Mouse (Mus musculus) lung, postnatal 10 days (tissue): ENCODE measurements at regions not wholly inside any gene's neighbourhood (a gene's known extent, or its start where the extent isn't known, plus 50 kb on each side); places are given as distances from the start of the nearest gene placed in this dataset.

Experiments
- DNase-seq: peaks from one replicate; pipeline ENCODE4 v3.0.0; 2021

DNA sequence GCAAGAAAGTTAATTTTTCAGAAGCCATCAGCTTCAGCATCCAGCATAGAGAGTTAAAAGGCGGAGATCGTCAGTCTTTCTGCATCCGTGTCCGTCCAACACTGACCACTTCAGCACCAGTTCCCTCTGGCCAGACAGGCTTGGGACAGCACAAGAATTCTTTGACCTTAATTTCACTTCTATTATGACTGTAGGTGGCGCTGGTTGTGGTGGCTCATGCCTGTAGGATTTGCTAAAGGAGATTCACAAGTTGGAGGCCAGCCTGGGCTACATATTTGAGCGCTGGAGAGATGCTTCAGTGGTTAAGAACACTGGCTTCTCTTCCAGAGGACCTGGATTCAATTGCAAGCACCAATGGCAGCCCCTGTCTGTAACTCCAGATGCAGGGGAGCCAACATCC lies 66.0 kb downstream of the Amer2 start:
- DNase-seq: no peak

DNA sequence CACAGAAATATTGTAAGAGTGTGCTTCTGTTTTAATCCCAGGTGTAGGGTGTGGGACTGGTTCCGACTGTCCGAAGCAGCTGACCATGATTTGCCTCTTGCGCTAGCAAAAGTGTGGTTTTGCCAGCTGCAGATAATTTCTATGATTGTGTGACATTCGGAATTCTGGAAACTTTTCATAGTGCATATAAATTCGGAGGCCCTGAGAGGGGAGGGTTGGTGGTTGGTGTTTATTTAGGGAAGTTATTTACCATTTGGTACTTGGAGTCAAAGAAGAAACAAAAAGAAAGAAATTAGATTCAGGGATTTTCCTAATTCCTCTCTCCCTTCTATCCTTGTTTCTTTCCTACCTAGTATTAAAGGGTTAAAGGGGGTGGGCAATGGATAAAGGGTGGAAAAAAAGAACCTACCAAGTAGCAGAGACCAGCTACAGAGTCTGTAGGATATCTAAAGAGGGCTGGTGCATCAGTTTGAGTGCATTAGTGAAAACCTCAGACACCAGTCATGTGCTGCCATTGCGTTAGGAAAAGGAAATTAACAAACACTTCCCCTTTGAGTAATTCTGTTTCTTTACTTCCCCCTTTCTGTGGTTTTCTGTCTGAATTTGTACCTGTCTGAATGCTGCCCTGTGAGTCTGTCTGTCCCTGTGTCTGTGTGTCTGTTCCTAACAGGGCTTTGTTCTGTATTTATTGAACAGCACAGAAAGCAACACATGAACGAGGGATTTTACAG lies 70.9 kb downstream of the Amer2 start:
- no peak for DNase-seq

DNA sequence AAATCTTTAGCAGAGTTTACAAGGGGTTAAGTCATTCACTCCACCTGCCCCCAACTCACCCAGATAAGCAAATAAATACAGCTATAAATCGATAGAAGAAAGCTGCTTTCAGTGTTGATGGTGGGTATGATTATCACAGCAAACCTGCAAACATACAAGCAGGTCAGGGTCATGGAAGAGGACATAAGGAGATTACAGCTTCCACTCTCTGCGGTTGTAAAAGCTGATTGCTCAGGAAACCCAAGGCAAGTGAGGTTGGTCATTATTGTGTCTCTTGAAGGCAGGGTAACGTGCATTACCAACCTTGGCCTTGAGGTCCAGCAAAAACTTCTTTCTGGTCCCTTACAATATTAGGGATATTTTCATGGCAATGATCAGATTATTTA lies 71.5 kb downstream of the Amer2 start:
- no peak for DNase-seq

DNA sequence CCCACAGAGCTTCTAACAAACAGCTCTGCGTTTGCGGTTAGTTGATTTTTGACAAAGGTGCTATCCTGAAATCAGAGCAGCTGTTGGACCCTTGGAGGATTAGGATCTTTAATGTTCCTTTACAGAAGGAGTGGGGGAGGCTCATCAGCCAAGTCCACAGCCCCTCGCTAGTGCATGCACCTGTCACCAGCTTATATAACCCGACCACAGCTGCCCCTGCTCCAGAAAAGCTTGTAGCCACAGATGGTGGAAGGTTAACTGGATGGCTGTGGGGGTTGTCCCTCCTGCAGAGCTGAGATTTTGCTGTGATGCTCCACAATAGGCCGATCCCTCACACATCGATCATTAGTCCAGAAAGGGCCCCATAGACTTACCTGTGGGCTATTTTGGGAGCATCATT lies 73.0 kb downstream of the Amer2 start:
- no peak for DNase-seq

DNA sequence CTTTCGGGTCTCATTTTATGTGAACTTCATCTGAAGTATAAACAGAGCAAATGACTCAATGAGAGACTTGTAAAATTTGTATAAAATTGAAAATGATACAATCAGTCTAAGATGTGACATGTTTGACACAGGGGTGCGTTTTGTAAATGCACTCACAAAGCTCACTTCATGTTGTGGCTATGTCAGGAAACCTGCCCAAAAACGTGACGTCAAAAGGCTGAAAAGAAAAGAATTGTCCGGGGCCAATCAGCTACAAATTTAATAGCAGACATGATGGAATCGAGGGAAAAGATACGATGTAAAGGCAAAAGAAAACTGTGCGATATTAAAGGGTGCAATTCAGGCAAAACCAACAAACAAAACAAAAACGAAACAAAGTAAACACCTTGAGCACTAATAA lies 78.2 kb downstream of the Amer2 start:
- no peak for DNase-seq

DNA sequence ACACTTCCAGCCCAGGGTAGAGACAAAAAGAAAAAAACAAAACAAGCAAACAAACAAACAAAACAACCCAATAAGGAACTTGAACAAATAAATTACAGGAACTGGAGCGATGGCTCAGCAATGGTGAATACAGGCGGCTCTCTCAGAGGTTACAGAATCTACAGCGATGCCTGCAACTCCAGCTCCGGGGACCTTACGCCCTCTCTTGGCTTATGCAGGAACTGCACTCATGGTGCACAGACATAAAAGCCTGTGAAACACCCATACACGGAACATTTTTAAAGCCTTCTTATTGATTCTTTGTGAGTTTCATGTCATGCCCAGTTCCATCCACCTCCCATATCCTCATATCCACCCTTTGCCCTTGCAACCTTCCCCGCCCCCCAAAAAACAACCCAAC lies 78.6 kb downstream of the Amer2 start:
- DNase-seq: peak; percentile 7

DNA sequence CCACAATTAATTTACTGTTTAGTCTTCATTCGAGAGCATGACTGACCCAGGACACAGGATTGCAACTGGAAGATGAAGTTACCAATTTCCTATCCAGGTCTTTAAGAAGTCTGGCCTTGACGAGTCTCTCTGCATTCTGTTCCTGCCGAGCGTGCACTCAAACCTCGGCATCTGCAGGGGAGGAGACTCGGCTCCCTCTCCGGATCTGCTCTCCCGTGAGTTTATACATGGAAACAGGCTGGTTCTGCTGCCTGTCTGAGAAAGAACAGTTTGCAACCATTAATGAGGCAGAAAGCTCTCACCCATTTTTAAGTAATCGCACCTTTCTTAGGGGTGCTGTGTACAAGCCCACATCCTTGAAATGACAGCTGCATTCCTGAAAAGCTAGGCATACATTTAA lies 83.7 kb downstream of the Amer2 start:
- DNase-seq: no peak

DNA sequence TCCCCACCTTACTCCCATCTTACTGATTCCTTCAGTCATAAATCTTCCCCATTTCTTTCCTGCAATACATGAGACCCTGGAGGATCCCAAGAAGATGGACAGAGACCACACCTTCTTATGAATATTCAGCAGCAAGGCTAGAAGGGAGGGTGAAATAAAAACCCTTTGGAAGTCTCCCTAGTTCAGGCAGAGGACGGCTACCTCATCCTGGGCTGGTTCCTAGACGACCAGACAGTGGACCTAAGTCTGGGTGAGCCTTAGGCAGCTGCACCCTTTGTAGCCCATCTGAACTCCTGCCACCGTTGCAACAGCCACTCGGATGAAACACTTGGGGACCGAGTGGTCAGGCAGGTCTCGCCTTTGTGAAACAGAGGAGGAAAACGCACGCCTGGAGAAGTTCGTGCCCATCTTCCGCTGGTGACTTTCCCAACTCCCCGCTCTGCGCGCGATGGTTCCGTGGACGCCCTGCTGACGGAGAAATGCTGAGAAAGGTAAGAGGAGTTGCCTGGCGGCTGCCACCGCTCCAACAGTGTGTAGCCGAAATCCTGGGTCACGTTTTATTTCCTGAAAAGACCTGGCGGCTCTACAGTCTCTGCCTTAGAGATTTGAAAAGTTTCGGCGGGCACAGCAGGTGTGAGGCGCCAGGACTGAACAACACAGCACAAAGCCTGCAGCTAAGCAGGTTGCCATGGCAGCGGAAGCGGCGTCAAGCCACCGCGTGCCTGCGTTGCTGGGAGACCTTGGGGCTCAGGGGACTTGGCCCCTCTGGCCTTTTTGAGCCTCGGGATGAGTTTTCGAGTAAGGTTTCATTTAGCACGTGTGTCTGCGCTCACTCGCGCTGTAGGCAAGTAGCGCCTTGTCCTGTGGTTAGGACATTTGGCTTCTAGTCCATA lies 112.2 kb downstream of the Amer2 start:
- peak; percentile 45 for DNase-seq

DNA sequence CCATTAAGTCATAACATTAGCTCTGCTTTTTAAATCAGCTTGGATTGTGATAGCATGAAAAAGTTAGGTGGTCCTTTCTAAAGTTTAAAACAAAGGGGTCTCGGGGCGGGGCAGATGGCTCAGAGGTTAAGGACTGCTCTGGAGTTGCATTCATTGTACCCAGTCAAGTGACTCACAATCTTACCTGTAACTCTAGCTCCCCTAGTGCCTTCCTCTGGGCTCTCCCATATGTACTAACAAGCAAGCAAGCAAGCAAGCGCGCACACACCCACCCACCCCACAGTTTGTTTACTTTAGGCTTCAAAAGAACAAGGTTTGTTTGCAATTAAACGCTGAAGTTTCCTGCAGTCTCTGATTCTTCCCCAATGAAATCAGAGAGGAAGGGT lies 112.8 kb downstream of the Amer2 start:
- no peak for DNase-seq

DNA sequence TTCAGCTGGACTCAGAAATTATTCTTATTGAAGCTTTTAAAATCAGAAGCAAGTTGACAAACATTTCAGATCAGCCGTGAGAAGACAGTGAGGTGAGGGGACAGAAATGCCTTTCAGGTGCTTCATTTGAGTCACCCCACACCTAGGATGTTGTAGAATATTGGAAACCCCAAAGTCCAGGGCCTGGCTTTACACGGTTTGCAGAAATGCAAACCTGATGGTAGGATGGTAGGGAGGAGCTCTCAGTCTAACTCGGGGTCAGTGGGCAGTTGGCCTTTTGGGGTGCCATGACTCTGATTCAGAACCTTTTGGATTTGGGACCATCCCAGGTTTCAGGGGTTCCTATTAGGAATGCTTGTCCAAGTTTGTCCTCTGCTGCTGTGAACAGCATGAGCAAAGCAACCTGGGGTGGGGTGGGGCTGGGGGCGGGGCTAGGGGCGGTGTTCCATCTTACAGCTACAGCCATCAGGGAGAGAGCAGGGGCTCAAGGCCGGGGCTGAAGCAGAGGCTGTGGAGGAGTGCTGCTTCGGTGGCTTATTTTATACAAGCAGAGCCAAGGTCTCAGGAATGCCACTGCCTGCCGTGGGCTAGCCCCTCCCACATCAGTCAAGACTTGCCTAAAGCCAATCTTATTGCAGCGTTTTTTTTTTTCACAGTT lies 113.3 kb downstream of the Amer2 start:
- DNase-seq: no peak

DNA sequence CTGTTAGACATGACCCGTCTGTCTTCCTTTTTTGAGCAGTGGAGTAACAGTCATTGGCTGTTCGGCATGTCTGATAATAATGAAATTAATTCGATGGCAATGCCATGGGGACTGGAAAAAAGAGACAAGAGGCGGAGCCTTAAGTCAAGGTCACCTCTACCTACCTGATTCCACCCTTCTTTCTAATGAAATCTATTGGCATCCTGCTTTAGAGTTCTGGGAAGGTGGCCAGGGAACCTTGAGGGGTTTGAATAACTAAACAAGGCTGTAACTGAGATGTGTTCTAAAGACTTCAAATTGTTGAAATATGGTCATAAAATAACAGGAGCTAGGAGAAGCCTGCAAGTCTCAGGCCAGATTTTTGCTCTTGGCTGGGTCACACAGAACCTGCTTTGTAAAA lies 116.1 kb downstream of the Amer2 start:
- no peak for DNase-seq

DNA sequence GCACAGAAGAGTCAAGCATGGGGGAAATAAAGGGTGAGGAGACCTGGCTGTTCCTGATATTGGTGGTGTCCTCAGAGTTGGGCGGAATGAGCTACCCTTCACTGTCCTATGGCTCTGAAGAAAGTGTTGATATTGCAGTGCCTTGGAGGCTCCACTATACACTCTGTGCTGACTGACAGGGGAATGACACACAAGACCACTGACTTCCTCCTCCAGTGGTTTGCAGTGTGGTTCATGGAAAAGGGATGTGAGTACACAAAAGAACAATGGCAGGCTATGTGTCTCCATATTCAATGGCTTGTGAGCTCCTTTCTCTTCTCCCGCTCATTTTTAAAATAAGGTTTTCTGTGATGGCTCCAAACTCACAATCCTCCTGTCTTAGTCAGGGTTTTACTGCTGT lies 117.8 kb downstream of the Amer2 start:
- DNase-seq: no peak

DNA sequence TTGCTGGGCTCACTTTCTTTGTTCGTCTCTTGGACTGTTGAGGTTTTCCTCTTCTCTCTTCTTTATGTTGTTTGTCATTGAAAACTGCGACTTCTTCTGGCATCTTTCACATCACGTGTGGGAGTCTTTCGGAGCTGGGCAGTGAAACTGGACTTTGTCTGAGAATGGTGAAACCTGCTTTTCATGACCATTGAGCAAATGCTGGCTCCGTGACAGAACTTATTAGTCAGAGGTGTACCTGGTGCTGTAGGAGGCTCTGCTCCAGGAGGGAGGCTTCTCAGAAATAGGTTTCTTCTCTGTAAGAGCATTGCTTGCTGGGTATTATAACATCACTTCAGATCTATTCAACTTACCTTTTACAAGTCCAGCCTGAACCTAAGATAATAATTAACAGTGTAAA lies 122.4 kb downstream of the Amer2 start:
- no peak for DNase-seq

DNA sequence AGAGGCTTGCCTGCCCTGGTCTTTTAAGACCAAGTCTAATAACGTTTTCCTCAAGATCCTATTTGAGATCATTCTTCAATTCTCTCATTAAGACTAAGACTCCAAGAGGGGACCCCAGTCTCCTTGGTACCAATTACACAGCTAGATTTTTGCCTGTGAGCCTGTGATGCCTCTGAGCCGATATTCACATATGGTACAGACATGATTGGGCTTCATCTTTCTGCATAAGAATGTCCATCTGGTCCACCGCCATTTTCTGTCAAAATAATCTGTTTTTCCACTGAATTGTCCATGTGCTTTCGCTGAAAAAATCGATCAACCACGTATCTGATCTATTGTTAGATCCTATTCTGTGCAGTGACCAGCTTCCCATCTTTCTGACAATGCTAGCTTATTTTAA lies 129.5 kb downstream of the Amer2 start:
- DNase-seq: no peak

DNA sequence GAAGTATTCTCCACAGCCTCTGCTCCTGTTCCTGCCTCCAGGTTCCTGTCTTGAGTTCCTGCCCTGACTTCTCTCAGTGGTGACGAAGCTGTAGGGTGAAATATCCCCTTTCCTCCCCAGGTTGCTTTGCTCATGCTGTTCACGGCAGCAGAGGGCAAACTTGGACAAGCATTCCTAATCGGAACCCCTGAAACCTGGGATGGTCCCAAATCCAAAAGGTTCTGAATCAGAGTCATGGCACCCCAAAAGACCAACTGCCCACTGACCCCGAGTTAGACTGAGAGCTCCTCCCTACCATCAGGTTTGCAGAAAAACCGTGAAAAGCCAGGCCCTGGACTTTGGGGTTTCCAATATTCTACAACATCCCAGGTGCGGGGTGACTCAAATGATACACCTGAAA lies 128.7 kb upstream of the Spata13 start:
- no peak for DNase-seq

DNA sequence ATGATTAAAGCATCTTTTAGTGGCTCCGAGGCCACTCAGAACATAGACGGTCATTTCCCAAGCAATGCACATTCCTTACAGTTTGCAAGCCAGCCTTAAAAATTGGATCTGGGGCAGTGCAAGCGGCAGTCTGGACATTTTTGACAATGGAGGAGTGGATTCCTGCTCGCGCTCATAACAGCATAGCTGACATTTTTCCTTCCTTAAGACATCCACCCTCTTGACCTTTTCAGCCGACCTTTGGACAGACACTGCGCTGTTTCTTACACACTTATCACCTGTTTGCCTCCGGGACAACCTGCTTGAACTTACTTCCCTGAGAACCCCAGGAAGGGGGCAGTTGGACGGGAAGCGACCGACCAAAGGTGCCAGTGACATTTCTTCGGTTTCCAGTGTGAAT lies 127.5 kb upstream of the Spata13 start:
- no peak for DNase-seq

DNA sequence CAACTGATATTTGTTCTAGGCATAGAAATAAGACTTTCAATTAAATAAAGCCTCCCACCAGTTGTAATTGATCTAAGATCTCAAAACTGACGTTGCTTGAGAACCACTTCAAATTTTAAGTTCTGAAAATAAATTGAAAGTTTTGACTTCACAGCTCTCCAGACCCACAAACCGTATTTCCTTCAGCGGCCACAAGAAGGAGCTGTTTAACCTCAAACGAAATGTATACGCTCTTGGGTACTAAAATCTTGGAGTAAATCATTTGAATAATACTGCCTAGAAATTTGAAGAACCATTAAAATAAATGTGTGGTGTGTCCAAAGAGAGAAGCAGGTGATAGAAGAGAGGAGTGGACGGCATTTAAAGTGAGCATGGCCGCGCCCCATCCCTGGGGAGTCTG lies 120.2 kb upstream of the Spata13 start:
- DNase-seq: peak; percentile 36

DNA sequence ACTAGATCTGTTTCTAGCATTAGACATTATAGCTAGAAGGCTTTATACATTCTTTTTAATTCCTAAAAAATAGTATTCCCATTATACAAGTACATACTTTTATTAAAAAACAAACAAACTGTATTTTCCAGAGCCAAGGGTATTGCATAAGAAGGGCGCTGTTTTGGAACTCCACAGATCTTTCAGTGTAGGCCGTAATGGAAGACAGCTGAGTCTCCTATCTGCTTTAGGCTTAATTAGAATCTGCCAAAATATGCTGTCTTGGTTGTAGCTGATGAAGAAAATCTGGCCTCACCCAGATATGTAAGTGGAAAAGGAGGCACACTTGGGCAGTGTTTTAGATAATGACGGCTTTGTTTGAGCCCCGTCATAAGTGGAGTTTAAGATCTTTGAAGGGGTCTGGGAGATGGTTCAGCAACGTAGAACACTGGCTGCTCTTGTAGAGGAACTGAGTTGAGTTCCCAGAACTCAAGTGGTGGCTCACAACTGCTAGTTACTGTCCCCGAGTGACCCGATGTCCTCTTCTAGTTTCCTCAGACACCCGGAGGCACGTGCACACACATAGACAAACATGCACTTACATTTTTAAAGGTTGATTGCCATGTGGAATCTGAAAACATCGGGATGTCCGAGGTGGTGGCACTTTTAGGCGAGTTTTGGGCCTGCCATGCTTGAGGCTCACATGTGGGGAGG lies 118.6 kb upstream of the Spata13 start:
- peak; percentile 28 for DNase-seq

DNA sequence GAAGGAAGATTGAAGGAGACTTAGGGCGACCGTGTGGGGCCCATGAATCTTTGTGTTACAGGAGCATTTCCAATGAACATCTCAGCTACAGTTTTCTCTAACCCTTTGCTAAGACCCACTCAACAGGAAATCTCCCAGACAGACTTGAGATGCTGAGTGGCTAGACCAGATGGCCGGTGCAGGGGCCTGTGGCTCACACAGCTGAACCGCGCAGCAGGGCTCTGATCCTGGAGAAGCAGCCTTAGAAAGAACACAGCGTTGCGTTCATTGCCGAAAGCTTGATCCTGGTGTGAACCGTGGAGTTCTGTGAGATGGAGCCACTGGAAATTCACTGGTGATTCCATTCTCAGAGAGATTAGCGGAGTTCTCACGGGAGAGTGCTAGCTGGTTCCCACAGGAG lies 115.9 kb upstream of the Spata13 start:
- DNase-seq: no peak

DNA sequence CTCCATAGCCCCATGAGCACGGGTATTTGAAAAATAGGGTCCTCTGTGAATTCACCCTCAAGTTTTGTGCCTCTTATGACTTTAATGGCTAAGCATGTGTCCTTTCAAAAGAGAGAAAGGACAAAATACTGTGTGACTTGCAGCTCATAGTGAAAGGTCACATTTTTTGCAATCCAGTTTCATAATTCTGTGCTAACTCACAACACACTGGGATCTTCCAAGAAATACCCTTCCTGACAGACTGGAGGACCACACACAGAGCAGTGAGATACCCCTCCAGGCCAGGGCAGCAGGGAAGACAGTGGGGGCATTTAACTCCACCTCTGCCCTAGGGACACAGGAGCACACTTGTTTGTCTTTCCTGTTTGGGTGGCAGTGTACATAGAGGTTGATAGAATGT lies 110.8 kb upstream of the Spata13 start:
- no peak for DNase-seq

DNA sequence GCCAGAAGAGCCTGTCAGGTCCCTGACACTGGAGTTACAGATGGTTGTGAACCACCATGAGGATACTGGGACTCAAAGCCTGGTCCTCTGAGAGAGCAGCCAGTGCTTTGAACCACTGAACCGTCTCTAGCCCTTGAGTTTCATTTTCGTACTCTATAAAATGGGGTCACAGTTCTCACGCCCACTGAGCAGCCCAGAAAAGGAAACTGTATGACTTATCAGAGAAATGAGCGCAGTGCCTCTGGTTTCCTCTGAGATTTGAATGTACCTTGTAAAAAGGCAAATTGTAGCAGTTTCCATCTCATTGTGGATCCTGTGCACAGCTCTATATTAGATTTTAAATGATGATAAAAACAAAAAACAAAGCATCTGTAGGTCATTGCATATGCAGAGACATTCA lies 108.9 kb upstream of the Spata13 start:
- DNase-seq: no peak

DNA sequence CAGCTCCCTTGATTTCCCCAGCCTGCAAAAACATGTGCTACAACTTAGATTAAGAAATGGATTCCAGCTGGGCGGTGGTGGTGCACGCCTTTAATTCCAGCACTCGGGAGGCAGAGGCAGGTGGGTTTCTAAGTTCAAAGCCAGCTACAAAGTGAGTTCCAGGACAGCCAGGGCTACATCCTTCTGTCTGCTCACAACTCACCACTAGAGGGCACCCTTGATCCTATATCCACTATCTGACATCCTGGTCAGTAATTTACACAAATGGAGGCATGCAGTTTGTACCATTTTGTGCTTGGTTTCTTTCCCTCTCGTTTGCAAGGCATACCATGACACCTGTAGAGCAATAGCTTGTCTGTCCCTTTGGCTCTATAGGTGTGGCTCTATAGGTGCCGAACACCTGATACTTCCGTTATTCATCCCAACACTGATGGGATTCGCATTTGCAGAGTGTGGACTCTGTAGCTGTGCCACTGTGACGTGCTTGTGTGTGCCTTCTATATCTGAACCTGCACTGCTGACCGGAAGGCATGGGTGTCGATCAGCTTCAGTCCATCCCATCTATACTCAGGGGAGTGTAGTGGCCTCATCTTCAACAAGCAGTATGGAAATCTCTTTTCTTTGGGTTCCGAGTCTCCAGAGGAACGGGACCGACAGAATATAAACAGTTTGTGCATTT lies 108.4 kb upstream of the Spata13 start:
- DNase-seq: peak; percentile 84

DNA sequence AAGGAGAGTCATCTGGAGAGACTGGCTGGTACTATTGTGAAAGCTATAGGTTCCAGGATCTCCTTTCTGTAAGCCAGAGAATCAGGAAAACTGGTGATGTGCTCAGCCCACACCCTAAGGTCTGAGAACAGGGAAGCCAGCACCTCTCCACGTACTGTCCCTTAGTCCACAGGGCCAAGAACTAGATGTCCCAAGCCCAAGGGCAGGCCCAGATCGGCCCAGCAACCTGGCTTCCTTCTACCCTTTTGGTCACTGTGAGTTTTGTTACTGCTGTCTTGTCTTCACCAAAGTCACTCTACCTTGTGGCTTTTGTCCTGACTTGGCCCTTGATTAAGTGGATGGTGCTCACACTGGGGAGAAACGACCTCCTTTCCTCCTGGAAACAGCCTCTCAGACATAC lies 107.8 kb upstream of the Spata13 start:
- DNase-seq: no peak
